Mouse (Mus musculus): Measurements from ENCODE around the gene Cdx4.
A peak's percentile ranks its signal among the peaks of the same experiment; 100 is the strongest.

Cdx4 gene

GRCm38 (mm10) chrX:103321146-103321545 is at the start of gene Cdx4:
Gene Cdx4 (plus strand): TSS chrX:103321398.
- DNase-seq (ENCODE audit: low spot score), result no peak

GRCm38 (mm10) chrX:103274325-103274724 is 46.9 kb upstream of the Cdx4 start:
- DNase-seq (ENCODE audit: low spot score), result no peak

DNA sequence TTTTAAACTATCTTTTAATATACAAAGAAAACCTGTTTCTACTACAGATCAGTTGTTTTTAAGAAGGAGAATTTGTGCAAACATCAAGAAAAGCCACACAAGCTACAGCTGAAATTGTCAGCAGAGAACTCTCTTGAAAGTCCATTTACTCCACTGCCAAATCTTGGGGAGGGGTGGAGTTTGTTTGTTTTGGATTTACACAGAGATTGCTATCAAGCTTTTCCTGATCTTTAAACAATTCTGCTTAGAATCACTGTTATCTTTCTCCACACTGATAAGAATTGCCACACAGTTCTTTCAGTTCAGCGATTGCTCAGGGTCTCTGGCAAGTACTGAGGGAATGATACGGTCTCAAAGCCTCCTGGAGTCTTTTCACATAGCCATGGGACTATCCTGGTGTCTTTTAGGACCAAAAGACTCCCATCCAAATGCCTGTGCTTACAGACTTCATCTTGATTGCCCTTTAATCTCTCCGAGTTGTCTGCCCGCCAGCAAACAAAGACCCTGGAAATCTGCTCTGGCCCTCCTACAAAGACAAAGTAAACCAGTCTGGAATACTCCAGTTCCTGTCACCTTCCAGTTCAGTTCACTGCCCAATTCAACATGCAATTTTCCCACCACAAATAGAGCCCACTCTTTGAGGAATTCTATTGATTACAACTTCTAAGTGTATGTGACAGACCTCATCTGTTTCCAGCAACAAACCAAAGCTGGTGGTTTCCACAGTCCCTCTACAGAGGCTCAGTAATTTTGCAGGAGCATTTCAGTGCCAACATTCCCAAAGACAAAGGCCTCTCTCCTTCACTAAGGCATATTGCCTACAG is 34.1 kb upstream of the Cdx4 start:
- peak; percentile 17 for DNase-seq (ENCODE audit: low spot score)

DNA sequence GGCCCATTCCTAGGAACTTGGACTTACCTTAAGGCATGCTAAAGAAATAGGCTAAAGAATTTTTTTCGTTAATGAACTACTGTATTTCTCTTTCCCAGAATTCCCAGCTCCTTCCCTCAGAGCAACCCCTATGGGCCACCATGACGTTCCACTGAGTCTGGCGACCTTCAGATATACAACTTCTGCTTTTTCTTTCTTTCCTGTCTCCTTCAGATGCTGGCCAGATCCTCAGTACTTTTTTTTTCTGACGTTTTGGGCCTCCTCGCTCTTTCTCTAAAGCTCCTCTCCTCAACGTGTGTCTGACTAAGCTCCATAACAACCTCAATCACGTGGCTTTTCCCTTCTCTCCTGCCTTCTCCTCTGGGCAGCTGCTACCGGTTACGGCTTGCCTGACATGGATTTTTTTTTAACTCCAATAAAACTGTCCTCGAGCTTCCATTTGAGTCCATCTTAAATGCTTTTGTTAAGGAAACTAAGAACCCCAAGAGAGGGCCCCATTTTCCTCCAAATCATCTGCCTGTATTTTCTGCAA is 33.3 kb upstream of the Cdx4 start:
- no peak for DNase-seq (ENCODE audit: low spot score)

DNA sequence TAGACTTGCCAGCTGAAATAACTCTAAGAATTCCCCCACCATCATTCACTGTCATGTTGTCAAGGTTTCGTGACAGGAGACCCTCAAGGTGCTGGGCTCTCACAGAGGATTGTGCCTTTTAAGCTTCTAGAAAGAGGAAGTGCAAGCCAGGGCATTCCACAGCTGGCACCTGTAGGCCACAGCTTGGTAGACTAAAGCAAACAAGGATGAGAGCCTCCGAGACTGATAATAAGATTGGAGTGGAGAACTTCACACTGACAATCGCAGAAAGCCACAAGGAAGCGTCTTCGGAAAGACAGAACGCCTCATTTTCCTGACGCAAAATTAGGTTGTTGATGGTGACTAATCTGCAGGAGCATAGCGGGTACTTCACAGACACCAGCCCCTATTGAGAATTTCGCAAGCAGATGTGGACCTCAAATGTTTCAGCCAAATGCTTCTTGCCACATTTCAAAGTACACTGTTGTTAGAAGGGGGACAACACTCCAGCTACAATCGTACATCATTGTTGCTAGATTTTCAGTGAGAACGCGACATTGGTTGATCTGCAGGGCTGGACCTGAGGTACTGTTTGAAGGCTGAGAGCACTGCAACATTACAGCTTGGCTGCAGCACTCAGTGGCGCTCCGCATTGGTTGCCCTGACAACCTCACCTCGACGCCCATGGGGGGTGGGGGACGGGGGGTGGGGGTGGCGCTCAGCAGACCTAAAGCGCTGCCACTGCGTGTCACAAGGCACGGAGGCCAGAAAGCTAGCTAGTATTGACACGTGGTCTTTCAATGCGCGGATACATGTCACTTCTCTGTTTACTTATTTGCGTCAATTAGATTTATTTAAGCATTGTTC is 32.5 kb upstream of the Cdx4 start:
- peak; percentile 1 for DNase-seq (ENCODE audit: low spot score)

GRCm38 (mm10) chrX:103298937-103299336 is 22.3 kb upstream of the Cdx4 start:
- no peak for DNase-seq (ENCODE audit: low spot score)

GRCm38 (mm10) chrX:103308262-103308661 is 12.9 kb upstream of the Cdx4 start:
- no peak for DNase-seq (ENCODE audit: low spot score)

- DNase-seq (ENCODE audit: low spot score), result no peak
Measured at GRCm38 (mm10) chrX:103311723-103312122, 9.5 kb upstream of the Cdx4 start.

DNA sequence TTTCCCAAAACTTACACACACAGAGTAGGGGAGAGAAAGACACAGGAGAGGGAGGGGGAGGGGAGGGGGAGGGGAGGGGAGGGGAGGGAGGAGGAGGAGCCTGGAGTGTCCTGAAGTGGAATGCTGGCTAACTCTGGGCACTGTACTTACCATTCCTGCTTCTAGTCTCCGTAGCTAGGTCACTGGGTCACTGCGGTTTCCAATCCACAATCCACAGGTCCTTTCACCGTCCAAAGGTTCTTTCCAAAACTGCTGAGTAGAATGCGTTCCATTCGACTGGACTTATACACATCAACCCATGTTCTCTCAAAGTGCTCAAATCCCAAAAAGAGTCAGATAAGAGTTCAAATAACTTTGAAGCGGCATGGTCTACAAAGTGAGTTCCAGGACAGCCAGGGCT is 7.1 kb upstream of the Cdx4 start:
- no peak for DNase-seq (ENCODE audit: low spot score)

- DNase-seq (ENCODE audit: low spot score), result no peak
Measured at GRCm38 (mm10) chrX:103325900-103326299, 4.7 kb downstream of the Cdx4 start.

DNA sequence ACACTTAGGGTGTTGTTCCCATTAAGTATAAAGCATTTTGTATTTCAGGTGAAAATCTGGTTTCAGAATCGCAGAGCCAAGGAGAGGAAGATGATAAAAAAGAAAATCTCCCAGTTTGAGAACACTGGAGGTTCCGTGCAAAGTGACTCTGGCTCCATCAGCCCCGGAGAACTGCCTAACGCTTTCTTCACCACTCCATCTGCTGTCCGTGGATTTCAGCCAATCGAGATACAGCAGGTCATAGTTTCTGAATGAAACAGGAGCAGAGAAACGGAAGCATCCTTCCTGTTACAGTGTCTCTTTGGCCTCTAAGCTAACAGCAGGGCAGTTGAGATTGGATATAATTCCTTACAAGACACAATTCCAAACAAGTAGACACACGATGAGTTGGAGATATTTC is 8.2 kb downstream of the Cdx4 start:
- DNase-seq (ENCODE audit: low spot score), result no peak

DNA sequence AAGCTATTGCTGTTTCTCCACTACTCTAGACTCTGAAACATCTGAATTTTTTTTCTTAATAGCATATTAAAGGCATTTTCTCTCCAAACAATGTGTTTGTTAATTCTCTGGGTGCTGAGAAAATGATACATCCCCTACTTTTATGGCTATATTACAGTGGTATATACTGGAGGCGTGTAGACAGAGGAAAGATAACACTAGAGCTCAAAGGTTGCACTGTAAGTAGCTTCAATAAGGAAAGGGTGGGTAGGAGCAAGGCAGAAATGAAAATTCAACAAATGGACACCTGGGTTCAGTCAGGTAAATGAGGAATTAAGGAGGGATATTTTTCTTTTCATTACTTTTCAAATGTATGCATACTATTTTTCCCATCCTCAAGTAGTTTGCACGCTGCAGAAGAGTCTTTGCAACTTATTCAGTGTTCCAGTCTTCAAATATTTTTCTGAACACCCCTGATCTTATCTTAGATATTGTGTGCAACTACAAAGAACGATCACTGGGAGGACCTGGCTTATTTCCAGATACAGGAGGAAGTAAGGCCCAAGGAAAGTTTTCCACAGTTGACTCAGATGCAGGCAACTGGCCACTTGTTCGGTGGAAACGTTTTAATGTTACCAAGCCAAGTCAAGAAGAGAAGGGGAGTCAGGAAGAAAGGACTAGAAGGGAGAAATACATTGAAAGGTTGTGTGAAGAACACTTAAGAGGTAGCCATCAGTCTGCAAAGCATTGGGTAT is 10.1 kb downstream of the Cdx4 start:
- DNase-seq (ENCODE audit: low spot score), result no peak

DNA sequence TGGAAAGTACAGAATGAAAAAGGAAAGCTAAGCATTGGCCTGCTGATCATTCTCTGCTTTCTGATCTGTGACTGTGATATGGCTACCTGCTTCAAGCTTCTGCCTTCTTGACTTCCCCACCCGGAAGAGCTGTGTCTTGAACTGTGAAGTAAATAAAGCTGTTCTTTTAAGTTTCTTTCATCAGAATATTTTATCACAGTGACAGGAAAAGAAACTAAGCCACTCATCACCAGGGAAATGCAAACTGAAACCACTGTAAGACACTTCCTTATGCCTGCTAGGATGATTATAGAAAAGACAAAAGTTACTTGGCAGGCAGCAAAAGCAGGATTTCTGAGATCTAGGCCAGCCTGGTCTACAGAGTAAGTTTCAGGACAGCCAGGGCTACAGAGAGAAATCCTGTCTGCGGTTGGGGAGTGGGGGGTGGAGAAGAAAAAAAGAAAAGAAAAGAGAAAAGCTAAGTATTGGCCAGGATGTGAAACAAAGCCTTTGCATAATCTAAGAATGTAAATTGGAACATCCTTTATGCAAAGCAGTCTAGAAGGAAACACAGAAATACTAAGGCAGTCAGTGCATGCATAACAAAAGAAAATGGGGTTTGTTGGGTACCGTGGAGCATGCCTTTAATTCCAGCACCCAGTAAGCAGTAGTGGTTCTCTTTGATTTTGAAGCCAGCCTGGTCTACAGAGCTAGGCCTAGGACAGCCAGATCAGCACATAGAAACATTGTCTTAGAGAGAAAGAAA is 20.3 kb downstream of the Cdx4 start:
- no peak for DNase-seq (ENCODE audit: low spot score)

- DNase-seq (ENCODE audit: low spot score), result no peak
Measured at GRCm38 (mm10) chrX:103355784-103356183, 34.6 kb downstream of the Cdx4 start.

DNA sequence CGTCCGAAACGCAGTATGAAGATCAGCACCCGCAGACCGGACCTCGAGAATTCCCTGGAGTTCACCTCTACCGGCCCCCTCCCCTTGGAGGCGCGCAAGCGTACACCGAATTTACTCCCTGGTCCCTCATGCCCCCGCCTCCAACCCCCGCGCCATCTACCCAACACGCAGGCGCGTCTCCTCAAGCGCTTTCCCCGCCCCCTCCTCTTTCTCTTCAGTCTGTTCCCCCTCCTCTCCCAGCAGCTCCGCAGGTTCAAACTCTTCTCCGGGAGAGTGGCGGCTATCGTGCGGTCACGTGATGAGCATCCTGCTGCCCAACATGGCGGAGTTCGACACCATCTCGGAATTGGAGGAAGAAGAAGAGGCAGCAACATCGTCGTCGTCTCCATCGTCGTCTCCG is 35.1 kb downstream of the Cdx4 start, which contains the start of gene Chic1:
Gene Chic1 (plus strand): TSS at position 190 of the 400 bp plus-strand sequence.
- DNase-seq (ENCODE audit: low spot score), result peak; percentile 75

GRCm38 (mm10) chrX:103356761-103357236 is 35.6 kb downstream of the Cdx4 start:
- DNase-seq (ENCODE audit: low spot score), result peak; percentile 5

DNA sequence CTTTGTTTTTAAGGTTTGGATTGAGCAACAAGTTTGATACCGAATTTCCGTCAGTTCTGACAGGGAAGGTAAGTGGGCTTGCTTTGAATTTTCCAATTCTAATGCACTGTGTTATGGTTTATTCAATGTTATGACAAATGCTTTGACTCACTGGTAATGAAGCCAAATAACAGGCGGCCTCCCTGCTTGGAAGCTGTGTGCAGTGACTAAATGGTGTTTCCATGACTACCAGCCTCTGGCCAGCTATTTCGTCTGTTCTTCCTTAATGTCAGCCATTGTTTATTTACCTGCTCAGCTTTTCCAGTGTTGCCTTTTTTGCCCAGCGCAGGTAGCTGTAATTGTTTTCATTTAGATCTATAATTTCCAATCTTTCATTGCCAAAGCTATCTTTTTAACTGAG is 45.0 kb downstream of the Cdx4 start:
- no peak for DNase-seq (ENCODE audit: low spot score)

DNA sequence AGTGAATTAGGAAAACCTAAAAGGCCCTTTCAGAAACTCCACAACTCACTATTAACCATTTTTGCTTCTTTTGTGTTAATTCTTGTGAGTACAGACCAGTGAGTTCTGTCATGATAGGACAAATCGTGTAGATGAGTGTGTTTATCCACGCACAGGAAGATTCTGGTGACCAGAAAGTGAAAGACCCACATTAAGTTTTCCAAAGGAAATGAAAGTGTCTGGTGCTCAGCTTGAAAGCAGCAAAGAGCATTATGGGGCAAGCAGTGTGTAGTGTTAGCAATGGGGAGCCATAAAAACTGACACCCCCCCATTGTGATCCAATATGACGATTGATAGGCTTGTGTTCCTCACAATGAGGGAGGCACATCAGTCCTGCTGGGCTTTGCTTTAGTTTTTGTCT is 47.5 kb downstream of the Cdx4 start:
- DNase-seq (ENCODE audit: low spot score), result no peak

DNA sequence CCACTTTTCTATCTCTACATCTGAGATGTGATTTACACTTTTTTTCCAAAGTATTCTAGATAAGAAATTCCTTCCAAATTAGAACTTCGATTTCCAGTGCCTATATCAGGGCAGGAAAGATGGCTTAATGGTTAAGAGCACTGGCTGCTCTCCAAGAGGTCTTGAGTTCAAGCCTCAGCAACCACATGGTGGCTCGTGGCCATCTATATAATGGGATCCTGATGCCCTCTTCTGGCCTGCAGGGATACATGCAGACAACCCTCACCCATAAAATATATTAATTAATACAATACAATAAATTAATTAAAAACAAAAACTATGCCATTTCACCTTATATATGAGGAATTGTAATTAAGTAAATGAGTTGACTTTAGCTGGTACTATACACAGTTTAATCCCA is 50.0 kb downstream of the Cdx4 start:
- DNase-seq (ENCODE audit: low spot score), result no peak

DNA sequence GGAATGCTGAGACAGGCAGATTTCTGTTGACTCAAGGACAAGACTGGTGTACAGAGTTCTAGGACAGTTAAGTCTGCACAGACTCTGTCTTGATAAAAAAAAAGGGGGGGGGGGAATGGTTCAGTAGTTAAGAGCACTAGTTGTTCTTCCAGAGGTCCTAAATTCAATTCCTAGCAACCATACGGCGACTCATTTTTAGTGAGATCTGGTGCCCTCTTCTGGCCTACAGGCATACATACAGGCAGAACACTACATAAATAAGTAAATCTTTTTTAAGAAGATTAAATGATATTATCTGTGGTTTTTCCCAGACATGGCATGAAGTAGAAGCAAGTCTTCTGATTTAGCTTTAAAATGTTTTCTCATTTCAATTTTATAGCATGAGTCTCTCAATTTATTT is 50.4 kb downstream of the Cdx4 start:
- DNase-seq (ENCODE audit: low spot score), result no peak

DNA sequence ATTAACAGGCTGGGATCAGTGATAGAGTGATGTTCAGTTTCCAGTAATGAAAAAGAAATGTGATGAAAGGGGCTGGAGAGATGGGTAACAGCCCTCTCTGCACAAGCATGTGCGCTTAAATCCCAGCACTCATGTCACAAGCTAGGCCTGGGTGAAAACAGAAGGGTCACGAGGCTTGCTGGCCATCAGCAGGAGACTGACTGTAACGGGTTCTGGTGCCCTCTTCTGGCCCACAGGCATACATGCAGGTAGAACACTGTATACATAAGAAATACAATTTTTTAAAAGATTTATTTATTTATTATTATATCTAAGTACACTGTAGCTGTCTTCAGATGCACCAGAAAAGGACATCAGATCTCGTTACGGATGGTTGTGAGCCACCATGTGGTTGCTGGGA is 53.1 kb downstream of the Cdx4 start:
- DNase-seq (ENCODE audit: low spot score), result no peak
